Mouse (Mus musculus): ENCODE results near the gene Il17c. TPM values are rescaled to one million over a fixed set of nuclear protein-coding genes. Genes with fewer than 3 reads are reported as not detected.

The Il17c gene
- polyA plus RNA-seq, 1 experiment from 2014 or later: not detected

- ATAC-seq (ENCODE audit: low read depth) (no peak), DNase-seq (no peak)
- H3K9me3 ChIP-seq (replicated peaks): no peaks in the 10 kb centered on the region
- H3K4me2 ChIP-seq: peak overlapping the region; percentile 99
- peak overlapping the region; percentile 70 for H3K27ac ChIP-seq
- WGBS (ENCODE audit: insufficient replicate concordance): 5% methylated on average over 12 of the region's 12 CpGs
- H3K4me3 ChIP-seq (replicated peaks): peak overlapping the region; percentile 66
- H3K9ac ChIP-seq: peak overlapping the region; percentile 81
- peaks cover 49% of the 10 kb centered on the region for H3K4me1 ChIP-seq (replicated peaks)
- peaks cover 8% of the 10 kb centered on the region; the same call in 1 of the 2 replicates for H3K27me3 ChIP-seq
- H3K36me3 ChIP-seq: peaks cover 20% of the 10 kb centered on the region
Observed at GRCm38 (mm10) chr8:122442781-122443180, 21.0 kb downstream of the Il17c start.

DNA sequence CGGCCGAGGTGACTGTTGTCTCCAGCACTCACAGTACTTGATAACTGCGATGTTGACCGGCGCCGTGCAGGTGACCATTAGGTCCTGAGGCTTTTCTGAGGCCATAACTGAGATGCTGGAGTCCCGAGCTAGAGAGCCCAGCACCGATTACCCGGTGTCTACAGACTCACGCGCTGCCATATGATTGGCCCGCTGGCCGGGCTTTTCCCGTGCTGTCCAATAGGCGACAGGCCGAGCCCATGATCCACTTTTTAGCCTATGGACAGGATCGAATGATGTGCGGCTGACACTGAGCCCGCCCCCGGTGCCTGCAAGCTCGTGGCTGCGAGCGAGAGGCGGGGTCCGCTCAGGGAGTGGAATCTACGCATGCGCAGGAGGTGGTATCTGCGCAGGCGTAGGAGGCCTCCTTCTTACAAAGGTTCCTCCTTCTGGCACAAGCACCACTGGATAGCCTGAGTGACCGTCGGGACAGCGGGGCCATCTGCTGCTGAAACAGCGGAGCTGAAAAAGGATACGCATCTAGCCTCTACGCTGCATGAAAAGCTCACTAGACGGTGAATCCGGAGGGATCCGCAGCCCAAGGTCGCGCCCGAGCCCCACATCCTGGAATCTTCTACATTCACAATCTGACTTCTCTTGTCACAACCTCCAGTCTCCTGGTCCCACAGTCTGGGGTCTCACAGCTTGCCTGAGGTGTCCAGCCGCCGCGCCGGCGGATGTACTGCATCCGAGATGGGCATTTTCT, 21.6 kb downstream of the Il17c start, which contains the start of gene Mvd:
Mvd (minus strand) TSS at position 161 of the 745 bp plus-strand sequence.
- Histone ChIP-seq H3K4me2 (peak within 1 kb of the TSS; percentile 99), H3K4me3 (replicated peaks) (peak within 1 kb of the TSS; percentile 66), H3K4me1 (replicated peaks) (peaks cover 42% of the 10 kb centered on the region), H3K9ac (peak within 1 kb of the TSS; percentile 81), H3K36me3 (peaks cover 16% of the 10 kb centered on the region), H3K27ac (peak within 1 kb of the TSS; percentile 80), H3K27me3 (peaks cover 8% of the 10 kb centered on the region), H3K9me3 (replicated peaks) (no peaks in the 10 kb centered on the region)
- WGBS (ENCODE audit: insufficient replicate concordance): under 1% methylated on average over 47 of the region's 47 CpGs
- ATAC-seq (ENCODE audit: low read depth) (peak; percentile 98), DNase-seq (peak; percentile 99)

DNA sequence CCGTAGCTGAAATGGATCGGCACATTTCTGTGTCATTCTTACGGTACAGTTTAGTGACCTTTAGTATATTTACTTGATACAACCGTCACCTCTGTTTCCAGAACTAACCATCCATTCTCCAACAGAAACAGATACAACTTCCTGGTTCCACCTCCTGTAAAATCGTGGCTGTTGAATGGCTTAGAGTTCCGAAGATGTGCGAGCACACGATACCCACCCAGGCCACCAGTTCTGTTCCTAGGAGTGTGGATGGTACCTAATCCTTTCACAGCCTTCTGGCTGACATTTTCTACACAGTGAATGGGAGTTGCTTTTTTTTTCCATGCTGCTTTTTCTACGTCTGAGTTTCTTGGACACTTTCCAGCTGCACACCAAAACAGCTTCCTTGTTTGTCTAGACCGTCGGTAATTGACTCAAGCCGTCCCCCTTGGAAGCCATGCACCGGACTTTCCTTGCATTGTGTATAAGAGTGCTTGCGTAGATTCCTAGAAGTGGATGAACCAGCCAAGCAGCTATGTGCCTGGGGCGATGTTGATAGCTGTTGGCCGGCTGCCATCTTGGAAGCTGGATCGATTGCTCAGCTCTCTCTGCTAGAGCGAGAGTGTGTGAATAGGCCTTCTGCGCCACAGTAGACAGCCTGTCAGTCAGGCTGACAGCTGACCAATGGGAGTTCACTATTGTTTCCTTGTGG, 22.4 kb downstream of the Il17c start:
- H3K27ac ChIP-seq: peak overlapping the region; percentile 80
- H3K4me1 ChIP-seq (replicated peaks): peaks cover 37% of the 10 kb centered on the region
- peak overlapping the region; percentile 66 for H3K4me3 ChIP-seq (replicated peaks)
- peaks cover 13% of the 10 kb centered on the region for H3K27me3 ChIP-seq
- DNase-seq (peak; percentile 43), ATAC-seq (ENCODE audit: low read depth) (no peak)
- peak overlapping the region; percentile 99 for H3K4me2 ChIP-seq
- no peaks in the 10 kb centered on the region for H3K9me3 ChIP-seq (replicated peaks)
- 17% methylated on average over 19 of the region's 19 CpGs for WGBS (ENCODE audit: insufficient replicate concordance)
- peak overlapping the region; percentile 77 for H3K9ac ChIP-seq
- H3K36me3 ChIP-seq: peaks cover 8% of the 10 kb centered on the region

DNA sequence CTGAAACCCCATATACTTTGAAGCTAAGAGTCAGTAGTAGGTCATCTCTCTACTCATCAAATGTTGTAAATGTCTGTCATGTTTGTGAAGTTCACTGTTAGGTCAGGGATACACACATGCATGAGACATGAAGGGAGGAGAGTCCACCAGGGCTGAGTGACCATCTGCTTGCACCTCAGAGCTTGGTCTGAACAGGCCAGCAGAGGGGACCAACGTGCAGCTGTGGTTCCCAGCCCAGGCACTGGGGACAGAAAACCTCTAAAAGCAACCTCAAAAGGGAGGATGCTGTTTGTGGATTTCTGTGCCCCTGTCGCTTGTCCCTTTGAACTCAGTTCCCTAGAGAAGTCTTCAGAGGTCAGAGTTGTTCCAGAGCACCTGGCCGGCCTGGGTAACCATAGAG, 23.4 kb downstream of the Il17c start:
- no peak overlapping the region for H3K4me3 ChIP-seq (replicated peaks)
- DNase-seq: no peak
- no peak overlapping the region for H3K9ac ChIP-seq
- WGBS (ENCODE audit: insufficient replicate concordance): 65% methylated on average over 3 of the region's 3 CpGs
- no peaks in the 10 kb centered on the region for H3K9me3 ChIP-seq (replicated peaks)
- peaks cover 13% of the 10 kb centered on the region for H3K27me3 ChIP-seq
- ATAC-seq (ENCODE audit: low read depth): no peak
- peaks cover 32% of the 10 kb centered on the region for H3K4me1 ChIP-seq (replicated peaks)
- H3K27ac ChIP-seq: no peak overlapping the region
- 0 out of 2 replicates have a peak overlapping the region, but pooled peaks have one; percentile 99 for H3K4me2 ChIP-seq
- no peaks in the 10 kb centered on the region for H3K36me3 ChIP-seq

- H3K36me3 ChIP-seq: no peaks in the 10 kb centered on the region
- ATAC-seq (ENCODE audit: low read depth) (no peak), DNase-seq (no peak)
- H3K4me3 ChIP-seq (replicated peaks): no peak overlapping the region
- no peak overlapping the region for H3K4me2 ChIP-seq
- no peak overlapping the region for H3K9ac ChIP-seq
- H3K4me1 ChIP-seq (replicated peaks): peaks cover 11% of the 10 kb centered on the region; the same call in 1 of the 2 replicates
- WGBS (ENCODE audit: insufficient replicate concordance): 62% methylated on average over 7 of the region's 7 CpGs
- H3K27ac ChIP-seq: no peak overlapping the region
- H3K27me3 ChIP-seq: peaks cover 40% of the 10 kb centered on the region
- no peaks in the 10 kb centered on the region for H3K9me3 ChIP-seq (replicated peaks)
Observed at GRCm38 (mm10) chr8:122451161-122451703, 29.4 kb downstream of the Il17c start.

- Histone ChIP-seq H3K36me3 (no peaks in the 10 kb centered on the region), H3K4me2 (no peak overlapping the region), H3K4me3 (replicated peaks) (no peak overlapping the region), H3K9ac (no peak overlapping the region), H3K9me3 (replicated peaks) (no peaks in the 10 kb centered on the region), H3K27me3 (peaks cover 42% of the 10 kb centered on the region), H3K27ac (no peak overlapping the region), H3K4me1 (replicated peaks) (peaks cover 11% of the 10 kb centered on the region; the same call in 1 of the 2 replicates)
- WGBS (ENCODE audit: insufficient replicate concordance): 80% methylated on average over 9 of the region's 10 CpGs
- DNase-seq (no peak), ATAC-seq (ENCODE audit: low read depth) (no peak)
Observed at GRCm38 (mm10) chr8:122452154-122452553, 30.3 kb downstream of the Il17c start.

DNA sequence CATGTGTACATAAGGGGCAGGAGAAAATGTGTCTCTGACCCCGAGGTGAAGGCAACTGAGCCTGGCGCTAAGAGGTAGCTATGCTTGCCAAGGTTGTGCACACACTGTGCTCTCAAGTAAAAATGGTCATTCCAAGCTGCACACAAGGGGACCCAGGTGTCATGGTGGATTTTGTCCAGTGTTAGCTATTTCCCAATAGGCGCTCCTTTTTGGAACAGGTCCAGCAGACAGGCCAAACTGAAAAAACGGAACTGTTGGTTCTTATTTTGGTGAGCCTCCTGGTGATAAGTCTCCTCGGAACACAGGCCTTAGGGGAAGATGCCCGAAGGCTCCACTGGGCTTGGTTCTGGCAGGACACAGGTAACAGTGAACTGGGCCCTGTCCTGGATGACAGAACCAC, 32.6 kb downstream of the Il17c start:
- H3K9ac ChIP-seq: no peak overlapping the region
- no peaks in the 10 kb centered on the region for H3K9me3 ChIP-seq (replicated peaks)
- H3K27ac ChIP-seq: no peak overlapping the region
- DNase-seq: no peak
- peaks cover 58% of the 10 kb centered on the region for H3K27me3 ChIP-seq
- H3K4me3 ChIP-seq (replicated peaks): no peak overlapping the region
- no peak overlapping the region for H3K4me2 ChIP-seq
- H3K4me1 ChIP-seq (replicated peaks): peaks cover 11% of the 10 kb centered on the region; the same call in 1 of the 2 replicates
- no peaks in the 10 kb centered on the region for H3K36me3 ChIP-seq
- WGBS (ENCODE audit: insufficient replicate concordance): 81% methylated on average over 6 of the region's 6 CpGs
- ATAC-seq (ENCODE audit: low read depth): no peak

GRCm38 (mm10) chr8:122457171-122457570, 35.4 kb downstream of the Il17c start:
- peaks cover 35% of the 10 kb centered on the region for H3K4me1 ChIP-seq (replicated peaks)
- no peak overlapping the region for H3K9ac ChIP-seq
- no peak for DNase-seq
- ATAC-seq (ENCODE audit: low read depth): no peak
- no peaks in the 10 kb centered on the region for H3K9me3 ChIP-seq (replicated peaks)
- H3K27me3 ChIP-seq: peaks cover 80% of the 10 kb centered on the region
- no peak overlapping the region for H3K4me2 ChIP-seq
- WGBS (ENCODE audit: insufficient replicate concordance): 64% methylated on average over 11 of the region's 11 CpGs
- no peak overlapping the region for H3K27ac ChIP-seq
- no peak overlapping the region for H3K4me3 ChIP-seq (replicated peaks)
- H3K36me3 ChIP-seq: no peaks in the 10 kb centered on the region

GRCm38 (mm10) chr8:122459218-122459900, 37.5 kb downstream of the Il17c start:
- peaks cover 50% of the 10 kb centered on the region for H3K4me1 ChIP-seq (replicated peaks)
- peaks cover 84% of the 10 kb centered on the region for H3K27me3 ChIP-seq
- ATAC-seq (ENCODE audit: low read depth) (no peak), DNase-seq (no peak)
- H3K36me3 ChIP-seq: no peaks in the 10 kb centered on the region
- no peak overlapping the region for H3K4me3 ChIP-seq (replicated peaks)
- H3K9ac ChIP-seq: no peak overlapping the region
- no peak overlapping the region for H3K27ac ChIP-seq
- H3K9me3 ChIP-seq (replicated peaks): no peaks in the 10 kb centered on the region
- WGBS (ENCODE audit: insufficient replicate concordance): 46% methylated on average over 6 of the region's 6 CpGs
- H3K4me2 ChIP-seq: peak overlapping the region; percentile 64; the same call in 1 of the 2 replicates

DNA sequence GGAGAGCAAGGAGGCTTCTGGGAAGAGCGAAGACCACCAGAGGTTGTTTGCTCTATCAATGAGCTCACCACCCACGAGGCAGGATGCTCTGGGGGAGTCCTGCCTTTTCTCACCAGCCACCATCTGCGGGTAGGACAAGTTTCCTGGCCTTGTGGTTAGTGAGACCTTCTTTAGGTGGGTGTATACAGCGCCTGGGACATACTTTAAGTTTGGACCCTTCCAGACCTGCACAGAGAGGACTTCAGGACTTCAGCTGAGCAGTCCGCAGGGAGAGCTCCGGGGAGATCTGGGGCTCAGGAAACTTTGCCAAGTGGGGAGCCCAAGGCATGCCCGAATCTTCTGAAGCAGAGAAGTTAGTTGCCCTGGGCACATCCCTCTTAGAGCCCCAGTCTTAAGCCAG, 38.2 kb downstream of the Il17c start:
- Histone ChIP-seq H3K4me3 (replicated peaks) (peak overlapping the region; percentile 43), H3K27ac (no peak overlapping the region), H3K9ac (no peak overlapping the region), H3K9me3 (replicated peaks) (no peaks in the 10 kb centered on the region), H3K4me1 (replicated peaks) (peaks cover 51% of the 10 kb centered on the region), H3K4me2 (peak overlapping the region; percentile 64), H3K36me3 (no peaks in the 10 kb centered on the region), H3K27me3 (peaks cover 78% of the 10 kb centered on the region)
- WGBS (ENCODE audit: insufficient replicate concordance): 15% methylated on average over 7 of the region's 7 CpGs
- ATAC-seq (ENCODE audit: low read depth): no peak
- no peak for DNase-seq
